Mouse (Mus musculus) right cerebral cortex, postnatal 14 days (tissue): ENCODE measurements at regions not wholly inside any gene's neighbourhood (a gene's known extent, or its start where the extent isn't known, plus 50 kb on each side); places are given as distances from the start of the nearest gene placed in this dataset.
"Not testable (repeated sequence)": the region's sequence is repeated elsewhere in the genome, so short reads cannot be mapped to it uniquely, and the experiment has no call there.

Experiments used
- DNase-seq: peaks from one replicate; pipeline ENCODE4 v3.0.0; 2022

GRCm38 (mm10) chr14:124801589-124801988, 124.7 kb upstream of the Fgf14 start:
- not testable (repeated sequence) for DNase-seq

- DNase-seq = no peak
Observed at GRCm38 (mm10) chr14:124800421-124800820, 123.5 kb upstream of the Fgf14 start.

GRCm38 (mm10) chr14:124775402-124775801, 98.5 kb upstream of the Fgf14 start:
- no peak for DNase-seq

GRCm38 (mm10) chr14:124767996-124768395, 91.1 kb upstream of the Fgf14 start:
- DNase-seq = no peak

- no peak for DNase-seq
Observed at GRCm38 (mm10) chr14:124767234-124767633, 90.3 kb upstream of the Fgf14 start.

- DNase-seq = peak; percentile 17
Observed at GRCm38 (mm10) chr14:124742491-124742890, 65.6 kb upstream of the Fgf14 start.
